Mouse (Mus musculus): Measurements from ENCODE around the gene Lpin3.

Gene Lpin3

DNA sequence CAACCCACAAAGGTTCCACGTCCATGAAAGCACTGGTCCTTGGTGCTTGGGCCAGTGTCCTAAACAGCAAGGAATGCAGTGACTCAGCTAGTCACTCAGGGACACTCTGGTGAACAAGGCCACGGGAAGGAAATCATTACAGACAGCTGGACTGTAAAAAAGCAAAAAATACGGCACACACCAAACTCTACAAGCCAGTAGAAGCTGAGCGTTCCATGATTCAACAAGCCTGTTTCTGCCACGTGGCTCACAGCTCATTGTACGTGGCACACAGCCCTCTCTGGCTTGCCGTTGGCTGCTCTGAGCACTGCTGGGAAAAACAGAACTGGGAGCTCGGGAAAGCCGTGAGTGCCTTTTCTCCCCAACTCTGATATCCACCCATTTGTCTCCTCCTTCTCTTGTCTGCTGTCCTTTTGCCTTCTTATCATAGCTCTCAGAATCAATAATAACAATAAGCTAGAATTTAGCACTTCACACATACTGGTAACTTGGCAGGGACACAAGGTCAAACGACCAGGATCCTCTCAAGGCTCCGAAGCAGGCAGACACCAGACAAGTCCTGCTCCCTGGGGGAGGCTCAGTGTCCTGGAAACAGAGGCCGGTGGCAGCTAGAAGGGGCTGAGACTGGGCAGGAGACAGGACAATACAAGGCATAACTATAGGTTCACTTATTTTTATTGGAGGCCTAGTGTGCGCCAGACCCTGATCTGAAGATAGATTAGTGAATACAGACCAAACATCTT, at the start of gene Lpin3:
Gene Lpin3, plus strand, starts transcription at position 218 of the 743 bp plus-strand sequence.
- DNase-seq (ENCODE audit: low read depth, low spot score), result no peak

DNA sequence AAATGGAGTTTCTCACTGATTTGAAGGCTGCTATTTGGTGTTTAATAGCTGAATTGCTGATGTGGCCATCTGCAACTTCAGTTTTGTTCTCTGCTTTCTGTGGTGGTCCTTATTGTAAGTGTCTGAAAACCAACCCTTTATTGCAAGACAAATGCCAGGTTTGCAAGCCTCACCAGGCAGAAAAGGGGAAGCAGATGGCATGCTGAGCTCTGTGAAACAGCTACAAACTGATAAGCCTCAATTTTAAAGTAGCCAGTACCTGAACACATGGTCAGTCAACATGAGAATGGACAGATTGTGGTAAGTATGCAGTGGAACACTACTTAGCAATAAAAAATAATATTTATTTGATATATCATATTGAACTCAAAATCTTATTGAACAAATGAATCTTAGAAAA, 39.6 kb upstream of the Lpin3 start:
- DNase-seq (ENCODE audit: low read depth, low spot score), result no peak

DNA sequence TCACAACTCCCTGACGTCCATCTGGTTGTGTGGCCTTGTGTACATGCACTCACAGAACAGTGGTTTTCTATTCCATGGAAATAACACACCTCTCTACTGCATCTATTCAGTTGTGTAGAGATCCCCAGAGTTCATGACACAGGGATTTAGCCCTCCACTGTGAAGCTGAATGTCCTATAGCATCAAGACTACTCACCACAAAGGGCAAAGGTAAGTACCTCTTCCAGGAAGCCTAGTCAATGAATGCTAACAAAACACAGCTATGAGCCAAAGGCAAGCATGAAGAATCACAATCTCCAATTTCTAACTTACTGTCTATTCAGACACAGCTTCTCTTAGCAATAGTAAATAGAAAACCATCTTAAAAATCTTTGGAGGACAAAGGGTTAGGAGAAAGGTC, 32.8 kb upstream of the Lpin3 start:
- DNase-seq (ENCODE audit: low read depth, low spot score), result no peak

DNA sequence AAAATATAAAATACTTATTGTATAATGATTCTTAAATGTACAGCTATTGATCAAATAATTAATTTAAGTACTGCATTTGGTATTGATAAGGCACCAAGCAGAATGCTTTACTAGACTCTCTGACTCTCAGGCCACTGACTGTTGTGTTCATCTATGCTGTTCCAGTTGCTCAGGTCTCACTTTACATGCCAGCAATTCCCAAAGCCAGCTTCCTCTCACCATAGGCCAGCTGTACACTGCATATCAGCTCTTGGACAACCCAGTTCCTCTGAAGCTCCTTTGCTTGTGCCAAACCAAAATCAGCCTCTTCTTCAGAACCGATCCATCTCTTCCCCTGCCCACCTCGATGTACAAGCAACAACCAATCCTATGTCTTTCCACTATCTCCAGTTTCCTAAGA, 32.3 kb upstream of the Lpin3 start:
- no peak for DNase-seq (ENCODE audit: low read depth, low spot score)

DNA sequence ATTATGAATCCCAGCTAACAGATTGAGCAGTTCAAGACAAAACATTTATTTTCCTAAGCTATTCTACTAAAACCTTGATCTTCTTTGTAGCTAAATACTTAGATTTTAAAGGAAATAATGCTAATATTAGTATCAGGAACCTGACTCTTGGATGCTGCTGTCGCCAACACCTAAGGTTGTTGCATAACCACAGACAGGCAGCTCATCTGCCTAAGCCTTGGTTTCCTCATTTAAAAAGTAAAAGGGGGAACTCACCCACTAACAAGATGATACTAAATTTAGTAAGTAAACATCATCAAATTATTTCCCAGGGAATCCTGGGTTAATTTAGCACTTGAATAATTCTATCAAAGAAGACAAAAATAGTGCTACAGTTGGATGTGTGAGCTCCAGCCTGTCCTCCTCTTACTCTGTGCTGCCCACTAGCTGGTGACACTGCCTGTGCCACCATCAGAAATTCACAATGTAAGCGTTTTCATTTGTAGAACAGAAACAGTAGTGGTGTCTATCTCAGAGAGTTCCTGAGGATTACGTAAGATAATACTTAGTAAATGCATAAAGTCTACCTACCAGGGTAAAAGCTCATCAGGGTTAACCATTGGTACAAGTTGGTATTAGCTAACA, 30.7 kb upstream of the Lpin3 start:
- no peak for DNase-seq (ENCODE audit: low read depth, low spot score)

DNA sequence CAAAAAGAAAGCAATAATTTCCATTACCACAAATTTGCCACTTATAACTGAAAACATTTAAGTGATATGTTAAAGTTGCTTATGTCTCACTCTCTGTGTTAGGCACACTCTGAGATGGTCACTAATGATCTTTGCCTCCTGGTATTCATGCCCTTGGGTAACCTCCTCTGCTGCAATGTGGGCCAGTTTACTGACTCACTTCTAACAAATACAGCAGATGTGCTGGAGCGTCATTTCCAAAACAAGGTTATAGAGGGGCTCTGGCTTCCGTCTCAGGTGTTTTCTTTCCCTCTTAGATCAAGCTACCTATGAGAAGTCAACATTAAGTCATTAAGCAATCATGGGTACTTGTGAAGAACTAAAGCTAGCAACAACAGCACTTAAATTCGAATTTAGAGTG, 30.1 kb upstream of the Lpin3 start:
- no peak for DNase-seq (ENCODE audit: low read depth, low spot score)

DNA sequence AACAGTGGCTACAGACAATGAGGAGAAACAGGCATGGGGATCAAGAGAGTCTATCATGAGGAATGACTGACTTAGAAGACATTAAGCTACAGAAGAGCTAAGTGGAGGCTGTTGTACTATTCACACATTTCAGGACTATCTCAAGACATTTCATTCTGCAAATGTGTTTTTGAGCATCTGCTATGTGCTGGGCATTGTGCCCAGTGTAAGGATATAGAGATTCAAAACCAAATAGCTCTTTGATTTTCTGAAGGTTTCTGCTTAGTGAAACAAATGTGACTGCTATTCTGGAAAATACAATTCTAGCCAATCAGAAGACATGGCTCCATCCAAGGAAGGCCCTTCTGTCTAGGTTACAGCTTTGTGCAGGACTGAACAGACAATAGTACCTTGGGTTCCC, 25.8 kb upstream of the Lpin3 start:
- DNase-seq (ENCODE audit: low read depth, low spot score), result no peak

DNA sequence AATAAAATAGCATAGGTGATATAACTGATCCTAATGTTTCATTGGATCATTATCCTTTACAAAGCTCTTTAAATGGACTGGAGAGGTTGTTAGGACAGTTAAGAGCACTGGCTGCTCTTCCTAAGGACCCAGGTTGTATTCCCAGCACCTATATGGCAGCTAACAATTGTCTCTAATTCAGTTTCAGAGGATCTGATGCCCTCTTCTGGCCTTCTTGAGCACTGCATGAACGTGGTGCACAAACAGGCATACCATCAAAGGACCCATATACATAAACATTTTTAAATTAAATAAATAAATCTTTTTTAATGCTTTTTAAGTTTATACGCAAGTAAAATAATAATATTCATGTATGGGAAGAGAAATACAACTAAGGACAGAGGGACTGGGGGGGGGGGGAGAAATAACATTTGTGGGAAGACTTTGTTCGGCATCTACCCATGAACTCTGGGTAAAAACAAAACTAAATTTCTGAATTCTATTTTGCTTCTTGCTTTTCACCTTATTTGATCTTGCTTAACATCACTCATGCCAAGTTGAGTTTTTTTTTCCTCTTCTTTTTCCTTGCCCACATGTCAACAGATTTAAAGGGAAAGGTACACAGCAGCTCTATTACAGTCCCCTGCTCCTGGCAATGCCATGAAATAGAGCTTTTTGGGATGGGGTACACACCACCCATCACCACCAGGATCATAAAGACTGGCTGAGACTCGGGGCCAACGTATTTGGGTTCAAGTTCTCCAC, 23.9 kb upstream of the Lpin3 start:
- no peak for DNase-seq (ENCODE audit: low read depth, low spot score)

DNA sequence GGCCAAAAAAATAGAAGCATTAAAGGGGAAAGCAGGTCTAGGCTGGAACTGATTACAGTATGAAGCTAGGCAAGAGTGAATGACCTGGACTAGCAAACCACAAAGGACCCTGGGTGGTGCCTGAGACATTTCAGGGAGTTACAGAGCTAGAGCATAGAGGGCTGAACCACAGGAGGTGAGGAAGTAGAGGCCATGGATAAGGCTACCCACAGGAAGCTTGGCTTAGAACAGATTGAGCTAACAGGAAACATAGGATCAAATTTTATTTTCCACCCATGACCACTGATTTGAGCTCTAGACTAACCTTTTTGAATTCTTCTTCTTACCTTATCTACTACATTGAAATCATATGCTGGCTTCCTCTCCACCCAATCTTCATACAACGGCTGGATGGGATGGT, 20.1 kb upstream of the Lpin3 start:
- DNase-seq (ENCODE audit: low read depth, low spot score), result no peak

DNA sequence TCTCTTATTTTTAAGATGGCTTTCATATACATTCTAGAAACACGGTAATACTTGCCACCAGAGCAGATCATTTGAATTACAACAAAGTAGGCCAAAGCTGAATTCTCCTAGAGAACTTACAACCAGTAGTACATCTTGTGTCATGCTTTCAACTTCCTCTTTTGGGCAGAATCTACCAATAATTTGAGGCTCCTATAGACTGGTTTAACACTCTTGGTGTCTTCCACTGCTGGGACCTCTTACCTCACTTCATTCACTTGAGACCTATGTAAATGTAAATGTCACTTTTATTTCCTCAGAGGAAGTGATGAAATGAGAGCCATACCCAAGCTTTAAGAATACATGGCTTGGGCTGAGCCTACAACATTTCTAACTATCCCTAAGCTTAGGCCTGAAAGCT, 16.4 kb upstream of the Lpin3 start:
- no peak for DNase-seq (ENCODE audit: low read depth, low spot score)

DNA sequence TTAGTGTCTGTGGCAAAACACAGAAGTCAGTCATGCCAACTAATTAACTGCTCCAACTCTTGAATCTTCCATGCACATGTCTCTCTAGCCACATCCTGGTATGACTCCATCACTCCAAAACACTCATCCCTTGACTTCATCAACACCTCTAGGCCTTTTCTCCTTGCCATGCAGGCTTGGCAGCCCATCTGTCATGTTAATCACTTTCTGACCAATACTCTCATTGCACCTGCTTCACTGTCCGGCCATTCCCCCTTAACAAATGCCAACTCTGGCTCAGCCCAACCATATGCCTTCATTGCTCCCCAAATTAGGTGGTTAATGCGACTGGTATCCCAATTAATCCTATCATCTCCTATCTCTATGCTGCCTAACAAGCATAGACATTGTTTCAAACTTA, 15.2 kb upstream of the Lpin3 start:
- DNase-seq (ENCODE audit: low read depth, low spot score), result no peak

DNA sequence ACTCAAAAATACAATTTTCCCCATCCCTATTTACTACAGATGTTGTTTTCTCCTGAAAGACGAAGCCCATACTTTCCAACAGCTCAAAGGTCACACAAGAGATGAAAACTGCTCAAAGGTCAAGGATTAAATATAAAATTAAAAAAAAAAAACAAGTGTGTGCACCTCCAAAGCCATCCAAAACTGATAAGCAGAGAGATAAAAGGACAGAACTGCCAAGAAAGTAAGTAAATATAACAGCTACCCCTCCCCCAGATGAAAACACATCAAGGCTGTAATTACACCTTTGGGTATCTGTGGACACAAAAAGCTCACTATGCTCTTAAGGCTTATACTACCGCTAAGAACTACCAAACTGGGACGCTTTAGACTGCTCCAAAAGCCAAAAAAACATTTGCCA, 11.0 kb upstream of the Lpin3 start:
- no peak for DNase-seq (ENCODE audit: low read depth, low spot score)

DNA sequence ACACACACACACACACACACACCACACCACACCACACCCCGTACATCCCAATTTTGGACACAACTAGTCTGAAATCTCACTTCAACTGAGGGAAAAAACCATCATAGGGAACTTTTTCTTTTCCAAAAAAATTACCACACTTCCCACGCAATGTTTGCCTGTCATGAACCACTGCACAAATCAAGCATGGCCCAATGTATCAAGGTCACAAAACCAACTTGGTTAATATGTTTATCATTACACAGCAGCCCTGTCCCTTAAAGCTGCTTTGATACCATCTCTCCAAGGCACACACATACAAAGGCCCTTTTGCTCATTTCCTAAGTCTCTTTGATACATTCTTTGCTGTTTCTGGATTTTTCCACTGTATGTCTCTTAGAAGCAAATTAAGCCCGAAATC, 9.2 kb upstream of the Lpin3 start:
- DNase-seq (ENCODE audit: low read depth, low spot score), result no peak

DNA sequence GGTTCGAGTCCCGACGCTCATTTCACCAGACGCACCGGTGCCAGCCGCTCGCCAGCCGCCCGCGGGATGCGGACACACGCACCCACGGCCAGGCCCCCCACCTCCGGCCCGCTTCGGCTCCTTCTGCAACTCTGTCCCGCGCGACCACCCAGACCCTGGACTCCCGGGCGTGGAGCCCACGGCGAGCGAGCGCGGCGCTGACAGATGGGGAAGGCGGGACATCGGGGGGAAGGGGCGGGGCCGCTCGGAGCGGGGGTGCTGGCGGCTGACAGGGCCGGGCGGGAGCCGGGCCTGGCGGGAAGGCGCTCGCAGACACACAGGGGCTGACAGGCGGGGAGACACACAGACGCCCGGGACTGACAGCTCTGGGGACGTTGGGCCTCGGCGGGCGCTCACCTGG, 8.1 kb upstream of the Lpin3 start:
- peak; percentile 64 for DNase-seq (ENCODE audit: low read depth, low spot score)

DNA sequence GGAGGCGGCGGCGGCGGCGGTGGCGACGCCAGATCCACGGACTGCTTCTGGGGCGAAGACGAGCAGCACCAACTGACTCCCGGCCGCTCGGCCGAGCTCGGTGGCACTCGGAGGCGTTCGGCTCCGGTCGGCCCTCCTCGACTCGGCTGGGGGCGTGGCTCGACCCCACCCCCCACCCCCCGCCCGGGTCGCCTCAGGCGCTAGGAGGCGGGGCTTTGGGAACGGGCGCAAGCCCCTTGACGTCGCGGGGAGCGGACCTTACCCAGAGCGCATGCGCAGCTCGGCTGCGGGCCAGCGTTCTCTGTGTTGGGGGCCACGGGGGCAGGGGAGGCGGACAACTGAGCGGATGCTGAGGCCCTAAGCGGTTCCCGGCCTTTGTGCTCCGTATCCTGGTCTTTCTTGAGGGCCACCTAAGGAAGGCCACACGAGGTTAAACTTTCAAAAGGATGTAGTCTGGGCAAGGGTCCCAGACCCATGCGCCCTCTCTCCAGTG, 7.5 kb upstream of the Lpin3 start, which contains the start of gene Zhx3:
Gene Zhx3, minus strand, starts transcription at position 109 of the 493 bp plus-strand sequence.
- DNase-seq (ENCODE audit: low read depth, low spot score), result peak; percentile 97

DNA sequence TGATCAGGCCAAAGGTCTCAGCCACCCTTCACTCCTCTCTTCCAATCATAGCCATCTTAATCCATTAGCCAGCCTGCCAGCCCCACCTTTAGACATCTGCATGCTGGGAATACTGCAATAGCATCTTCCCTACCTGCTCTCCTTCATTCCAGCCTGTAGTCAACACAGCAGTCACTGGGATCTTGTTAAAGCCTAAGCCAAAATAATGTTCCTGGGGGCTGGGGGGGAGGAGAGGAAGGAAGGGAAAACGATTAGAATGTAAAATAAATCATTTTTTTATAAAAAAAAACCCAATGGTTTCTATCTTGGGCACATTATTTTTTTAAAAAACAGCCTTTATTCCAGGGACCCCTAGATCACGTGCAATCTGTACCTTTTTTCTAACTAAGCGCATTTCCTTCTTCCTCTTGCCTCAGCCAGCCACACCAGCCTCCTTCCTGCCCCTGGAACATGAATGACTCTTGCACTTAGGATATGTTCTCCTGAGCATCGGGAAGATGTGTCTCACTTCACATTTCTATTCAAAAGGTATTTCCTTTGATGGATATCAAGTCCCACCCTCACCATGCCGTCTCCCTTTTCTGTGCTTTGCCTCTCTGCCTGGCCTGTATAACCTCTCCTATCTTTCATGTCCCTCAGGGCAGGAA, 6.1 kb upstream of the Lpin3 start:
- no peak for DNase-seq (ENCODE audit: low read depth, low spot score)

DNA sequence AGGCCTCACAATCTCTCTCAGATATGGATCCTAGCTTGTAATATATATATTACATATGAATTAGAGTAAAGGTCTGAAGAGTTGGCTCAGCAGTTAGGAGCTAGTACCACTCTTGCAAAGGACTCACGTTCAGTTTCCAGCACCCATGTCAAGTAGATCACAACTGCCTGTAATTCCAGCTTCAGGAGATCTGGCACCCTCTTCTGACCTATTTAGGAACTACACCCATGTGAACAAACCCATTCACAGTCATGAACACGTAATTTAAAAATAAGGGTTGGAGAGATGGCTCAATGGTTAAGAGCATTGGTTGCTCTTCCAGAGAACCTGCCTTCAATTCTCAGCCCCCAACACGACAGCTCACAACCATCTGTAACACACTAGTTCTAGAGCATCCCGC, 4.4 kb upstream of the Lpin3 start:
- DNase-seq (ENCODE audit: low read depth, low spot score), result no peak

DNA sequence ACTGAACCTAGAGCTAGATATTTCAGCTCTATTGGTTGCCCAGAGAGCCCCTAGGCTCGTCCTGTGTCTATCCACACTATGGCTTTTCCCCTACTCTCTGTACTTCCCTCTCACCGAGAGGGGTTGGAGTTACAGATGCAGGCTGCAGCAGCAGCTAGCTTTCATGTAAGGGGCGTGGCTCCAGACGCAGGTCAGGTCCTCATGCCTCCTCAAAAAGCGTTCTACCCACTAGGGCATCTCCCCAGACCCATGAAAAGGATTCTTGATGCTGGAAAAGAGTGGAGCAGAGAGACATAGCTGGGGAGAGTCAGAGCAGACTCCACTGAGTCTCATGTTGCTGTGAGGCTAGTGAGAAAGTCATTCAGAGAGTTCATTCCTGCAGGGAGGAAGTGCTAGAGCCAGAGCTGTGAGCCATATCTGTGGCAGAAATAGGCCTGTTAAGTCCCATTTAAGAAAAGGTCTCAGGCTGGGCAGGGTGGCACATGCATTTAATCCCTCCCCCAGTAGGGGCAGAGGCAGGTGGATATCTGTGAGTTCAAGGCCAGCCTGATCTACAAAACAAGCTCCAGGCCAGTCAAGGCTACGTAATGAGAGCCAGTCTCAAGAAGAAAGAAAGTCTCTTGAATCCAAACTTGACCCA, 1.1 kb downstream of the Lpin3 start:
- no peak for DNase-seq (ENCODE audit: low read depth, low spot score)

DNA sequence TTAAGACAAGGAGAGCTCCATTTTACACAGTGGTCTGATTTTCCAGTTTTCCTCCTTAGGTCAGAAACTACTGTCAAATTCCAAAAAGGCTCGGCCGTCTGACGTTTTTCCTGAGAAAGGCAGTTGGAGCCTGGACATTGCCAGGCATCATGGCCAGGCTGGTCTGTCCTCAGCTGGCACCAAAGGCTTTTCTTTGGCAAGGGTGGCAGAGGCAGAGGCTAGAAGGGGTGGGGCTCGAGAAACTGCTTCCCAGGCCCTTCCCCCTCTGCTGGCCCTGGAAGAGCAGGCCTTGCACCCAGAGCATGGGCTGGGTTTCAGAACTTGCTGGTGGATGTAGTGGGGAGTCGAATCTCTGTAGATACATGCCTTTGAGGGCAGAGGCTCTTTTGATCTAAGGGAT, 2.0 kb downstream of the Lpin3 start:
- no peak for DNase-seq (ENCODE audit: low read depth, low spot score)

DNA sequence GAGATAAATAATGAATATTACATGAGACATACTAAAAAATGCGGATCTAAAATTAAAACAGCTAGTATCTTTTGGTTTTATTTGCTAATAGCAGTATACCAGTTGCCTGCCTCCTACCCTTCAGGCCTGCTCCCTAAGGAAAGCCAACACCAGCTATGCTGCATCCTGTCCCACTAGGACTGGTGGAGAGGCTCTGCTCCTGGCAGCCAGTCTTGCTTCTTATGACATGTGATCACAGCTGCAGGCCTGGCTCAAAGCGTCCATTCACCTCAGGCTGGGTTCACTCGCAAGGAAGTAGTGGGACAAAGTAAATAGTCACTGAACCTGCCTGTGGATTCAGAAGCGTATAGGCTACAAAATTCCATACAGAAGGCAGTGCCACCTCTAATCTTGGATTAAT, 3.4 kb downstream of the Lpin3 start:
- no peak for DNase-seq (ENCODE audit: low read depth, low spot score)

DNA sequence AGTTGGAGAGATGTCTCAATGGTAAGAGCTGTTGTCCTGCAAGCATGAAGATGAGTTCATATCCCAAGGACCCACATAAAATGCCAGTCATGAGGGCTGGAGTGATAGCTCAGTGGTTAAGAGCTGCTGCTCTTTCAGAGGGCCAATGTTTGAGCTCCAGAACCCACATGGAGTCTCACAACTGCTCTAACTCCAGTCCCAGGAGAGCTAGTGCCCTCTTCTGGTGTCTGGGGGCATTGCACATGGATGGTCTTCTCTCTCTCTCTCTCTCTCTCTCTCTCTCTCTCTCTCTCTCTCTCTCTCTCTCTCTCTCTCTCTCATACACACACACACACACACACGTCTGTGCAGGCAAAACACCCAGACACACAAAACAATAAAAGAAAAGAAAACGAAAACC, 4.4 kb downstream of the Lpin3 start:
- peak; percentile 76 for DNase-seq (ENCODE audit: low read depth, low spot score)

DNA sequence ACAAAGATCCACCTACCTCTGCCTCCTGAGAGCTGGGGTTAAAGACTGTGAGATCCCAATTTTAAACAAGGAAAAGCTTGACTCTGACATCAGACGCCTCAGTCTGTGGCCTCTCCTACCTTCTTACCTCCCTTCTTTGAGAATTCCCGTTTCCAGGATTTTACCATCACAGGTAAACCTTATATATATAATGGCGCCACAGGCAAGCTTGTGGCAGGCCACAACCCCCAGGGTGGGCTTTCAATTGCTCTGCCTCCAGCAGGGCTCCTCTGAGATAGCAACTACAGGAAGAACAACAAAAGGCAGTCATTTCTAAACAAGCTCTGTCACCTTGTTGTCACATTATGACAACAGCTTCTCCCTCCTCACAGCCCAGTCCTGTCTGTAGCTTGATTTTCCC, 5.8 kb downstream of the Lpin3 start:
- DNase-seq (ENCODE audit: low read depth, low spot score), result no peak

Measured in mesoderm, embryonic 11.5 days (tissue).